Mouse (Mus musculus): ENCODE measurements around the gene Dydc1.
A peak's percentile ranks its signal among the peaks of the same experiment; 100 is the strongest.

Dydc1 gene

DNA sequence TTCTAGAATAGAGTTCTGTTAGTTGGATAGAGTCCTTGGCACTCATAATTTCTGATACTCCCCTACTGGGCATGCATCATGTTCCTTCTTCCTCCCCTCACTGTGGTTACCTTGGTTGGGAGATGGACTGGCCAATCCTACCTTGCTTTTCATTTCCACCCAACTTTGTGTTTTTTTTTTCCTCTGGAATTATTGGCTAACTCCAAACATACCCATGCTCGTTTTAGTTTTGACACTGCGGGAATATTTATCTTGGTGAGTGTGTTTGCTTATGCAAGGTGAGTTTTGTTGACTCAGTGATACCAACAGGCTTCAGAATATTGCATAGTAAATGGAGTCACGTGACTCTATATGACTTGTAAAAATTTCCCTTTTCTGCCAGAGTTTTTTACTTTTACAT is 28.0 kb downstream of the Dydc1 start:
- no peak for DNase-seq

DNA sequence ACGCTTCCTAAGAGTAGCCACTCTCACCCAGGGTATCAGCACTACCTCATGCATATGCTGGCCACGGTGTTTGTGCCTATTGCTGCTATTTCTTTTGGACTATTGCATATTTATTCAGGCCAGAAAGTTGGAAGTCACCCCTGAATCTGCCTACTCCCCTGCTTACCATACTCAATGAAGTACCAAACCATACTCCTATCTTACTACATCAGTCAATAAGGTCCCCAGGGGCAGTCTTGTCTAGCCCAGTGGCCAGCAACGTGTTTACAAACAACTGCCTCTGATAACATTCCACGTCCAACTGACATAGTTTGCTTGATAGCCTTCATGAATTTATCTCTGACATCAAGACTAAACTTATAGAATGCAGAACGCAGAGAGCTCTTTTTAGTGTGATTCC is 28.5 kb downstream of the Dydc1 start:
- DNase-seq = no peak

DNA sequence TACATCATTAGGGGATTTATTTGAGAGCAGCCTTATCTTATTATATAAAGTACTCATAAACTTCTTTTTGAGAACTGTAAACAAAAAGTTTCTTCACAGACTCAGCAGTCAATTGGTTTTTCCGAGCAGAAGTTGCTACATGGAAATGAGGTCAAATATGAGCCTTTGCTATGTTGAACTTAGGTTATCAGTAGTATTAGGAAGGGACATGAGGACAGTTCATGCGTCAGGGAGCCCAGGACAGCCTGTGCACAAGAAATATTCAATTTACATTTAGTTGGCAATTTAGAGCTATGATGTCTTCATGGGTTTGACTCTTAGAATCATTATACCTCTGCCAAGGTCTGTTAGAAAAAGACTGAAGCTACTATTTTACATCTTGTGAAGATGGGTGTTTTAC is 29.6 kb downstream of the Dydc1 start:
- no peak for DNase-seq

DNA sequence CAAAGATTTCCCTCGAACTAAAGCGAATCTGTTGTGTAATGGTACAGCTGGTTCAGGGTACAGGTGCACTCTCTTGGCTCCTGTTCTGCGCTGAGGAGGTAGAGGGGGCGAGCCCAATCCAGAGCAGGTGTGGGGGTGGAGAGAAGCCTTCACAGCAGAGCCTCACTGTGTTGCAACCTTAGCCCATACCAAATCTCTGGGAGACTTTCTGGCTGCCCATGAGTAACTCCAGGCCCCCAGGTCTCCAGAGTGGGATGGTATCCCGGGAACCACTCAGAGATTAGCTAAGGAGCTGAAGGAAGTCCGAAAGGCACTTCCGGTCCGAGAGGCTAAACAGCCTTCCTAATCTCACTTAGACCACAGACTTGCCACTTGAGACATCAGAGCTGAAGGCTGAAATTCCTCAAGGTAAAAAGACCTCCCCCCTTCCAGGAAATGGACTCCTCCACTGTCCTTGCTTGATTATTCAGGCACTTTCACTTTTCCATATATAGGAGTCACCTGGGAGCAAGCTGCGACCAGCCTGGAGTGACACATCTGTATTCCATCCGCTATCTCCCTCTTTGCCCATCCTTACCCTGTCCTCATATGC is 32.2 kb downstream of the Dydc1 start, which contains the start of gene Mat1a:
Mat1a (plus strand) TSS at position 183 of the 592 bp plus-strand sequence.
- DNase-seq = peak; percentile 78

DNA sequence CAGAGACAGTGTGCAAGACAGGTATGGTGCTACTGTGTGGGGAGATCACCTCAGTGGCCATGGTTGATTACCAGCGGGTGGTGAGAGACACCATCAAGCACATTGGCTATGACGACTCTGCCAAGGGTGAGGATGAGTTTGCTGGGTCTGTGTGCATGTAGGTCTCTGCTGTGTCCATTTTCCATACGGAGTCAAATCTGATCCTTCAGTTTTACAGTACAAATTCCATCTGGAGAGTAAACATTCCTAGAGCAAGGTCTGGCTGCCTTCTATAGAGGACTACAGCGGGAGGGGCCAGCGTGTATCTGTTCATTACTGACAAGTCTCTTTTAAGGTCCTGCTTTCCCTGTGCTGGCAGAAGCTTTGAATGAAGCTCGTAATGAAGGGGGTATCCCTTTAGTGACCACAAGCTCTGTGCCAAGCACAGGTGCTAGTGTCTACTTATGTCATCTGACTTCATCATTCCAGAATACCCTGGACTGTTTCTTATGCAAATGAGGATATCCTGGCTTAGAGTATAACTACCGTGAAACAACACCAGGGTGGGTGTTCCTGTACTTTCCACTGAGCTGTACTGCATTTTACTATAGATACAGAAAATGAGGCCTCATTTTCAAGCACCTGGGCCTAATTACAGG is 38.4 kb downstream of the Dydc1 start:
- peak; percentile 76 for DNase-seq

DNA sequence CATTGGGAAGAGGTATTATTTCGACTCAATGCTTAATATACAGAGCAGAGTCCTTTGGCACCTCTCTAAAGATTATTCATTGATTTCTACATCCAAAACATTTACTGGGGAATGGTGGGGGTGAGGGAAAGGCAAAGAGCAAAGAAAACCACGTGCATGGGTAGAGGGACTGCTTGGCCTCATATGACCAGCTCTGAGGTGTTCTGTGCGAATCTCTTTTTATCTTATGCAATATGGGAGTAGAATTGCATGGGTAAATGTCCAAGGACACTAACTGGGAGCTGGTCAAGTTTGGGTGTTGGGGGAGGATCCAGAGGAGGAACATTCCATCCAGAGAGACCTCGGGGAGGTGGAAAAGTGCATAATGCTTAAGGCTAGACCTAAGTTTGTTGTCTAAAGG is 40.2 kb downstream of the Dydc1 start:
- peak; percentile 13 for DNase-seq

DNA sequence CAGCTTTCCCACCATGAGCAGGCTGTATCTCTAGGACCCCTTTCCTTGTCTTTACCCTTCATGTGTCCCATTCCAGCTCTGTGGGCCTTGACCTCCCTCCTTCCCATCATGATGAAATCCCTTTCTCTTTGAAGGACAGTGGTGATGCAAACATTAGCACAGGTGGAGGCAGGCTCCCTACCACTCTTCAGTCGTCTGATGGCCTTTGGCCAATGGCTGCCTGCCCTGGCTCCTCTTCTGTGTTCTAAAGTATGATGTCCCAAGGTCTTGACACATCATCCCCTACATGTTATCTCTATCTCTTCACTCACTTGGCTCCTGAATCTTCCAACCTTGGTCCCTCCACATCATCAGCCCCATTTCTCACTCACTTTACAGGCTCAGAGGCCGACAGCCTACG is 43.6 kb downstream of the Dydc1 start:
- DNase-seq = no peak

DNA sequence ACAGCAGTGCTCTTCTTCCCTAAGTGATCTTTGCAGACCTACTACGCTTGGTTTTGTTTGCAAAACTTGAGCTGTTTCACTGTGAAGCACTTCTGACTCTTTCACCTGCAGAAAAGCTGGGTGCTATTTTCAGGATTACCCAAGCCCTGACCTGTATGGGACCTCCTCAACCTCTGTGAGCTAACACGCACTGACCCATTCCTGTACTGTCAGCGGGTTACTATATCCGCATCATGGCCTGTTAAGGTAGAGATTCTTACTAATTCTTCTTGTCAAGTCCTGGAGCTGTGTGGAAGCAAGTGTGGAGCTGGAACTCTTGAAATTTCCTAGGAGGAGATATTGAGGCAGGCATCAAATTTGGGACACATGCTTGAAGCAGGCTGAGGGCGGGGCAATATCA is 52.0 kb downstream of the Dydc1 start:
- no peak for DNase-seq

DNA sequence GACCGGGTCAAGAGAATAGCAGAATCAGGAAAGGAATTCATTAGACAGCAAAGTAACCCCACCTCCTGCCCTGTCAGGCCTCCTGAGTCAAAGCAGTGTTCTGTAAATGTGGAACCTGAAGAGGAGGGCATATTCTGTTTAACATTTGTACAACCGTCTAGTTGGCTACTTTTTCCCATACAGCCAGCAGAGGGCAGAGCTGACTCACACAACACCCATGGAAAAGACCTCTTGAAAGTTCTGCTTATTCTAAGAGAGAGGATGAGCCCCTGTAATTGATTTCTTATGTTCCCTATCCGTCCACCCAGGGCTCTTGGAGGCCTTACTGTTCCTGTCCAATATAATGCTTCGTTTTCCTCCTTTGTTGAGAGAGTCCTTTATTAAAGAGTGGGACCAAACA is 55.3 kb downstream of the Dydc1 start:
- DNase-seq = peak; percentile 29

DNA sequence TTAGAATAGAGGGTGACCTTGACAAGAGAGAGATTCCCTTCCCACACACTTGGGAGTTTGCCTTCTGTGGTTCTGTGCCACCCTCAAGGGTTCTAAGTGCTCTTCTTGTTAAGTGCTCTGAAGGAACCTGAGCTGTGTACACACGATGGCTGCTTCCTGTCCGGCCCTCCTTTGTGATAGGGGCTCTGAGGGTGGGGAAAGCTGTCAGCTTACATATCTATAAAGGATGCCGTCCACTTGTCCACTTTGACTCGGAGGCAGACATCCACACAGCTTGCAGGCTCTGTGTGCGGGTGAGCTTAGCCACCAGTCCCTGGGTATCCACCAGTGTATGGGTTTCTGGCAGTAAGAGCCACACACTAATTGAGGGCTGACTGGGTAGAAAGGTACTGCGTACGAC is 58.8 kb downstream of the Dydc1 start, which contains the start of gene Sftpa1:
Sftpa1 (plus strand) TSS at position 243 of the 400 bp plus-strand sequence.
- DNase-seq = peak; percentile 40

DNA sequence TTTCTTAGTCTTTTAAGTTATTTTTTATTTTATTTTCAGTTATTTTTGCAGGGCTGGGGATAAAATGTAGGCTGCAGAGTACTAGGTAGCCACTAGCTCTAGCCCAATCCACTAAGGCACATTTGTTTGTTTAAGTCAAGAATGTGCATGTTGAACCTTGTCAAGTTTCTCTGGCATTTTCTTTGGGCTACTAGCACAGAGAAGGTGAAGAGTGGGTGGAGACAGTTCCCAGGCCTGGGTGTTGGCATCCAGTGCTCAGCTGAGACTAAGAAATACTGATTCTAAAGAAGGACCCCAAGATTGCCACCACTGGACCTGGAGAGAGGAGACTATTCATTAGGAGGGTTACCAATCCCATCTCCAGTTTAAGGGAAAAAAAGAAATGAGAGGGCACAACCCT is 64.3 kb downstream of the Dydc1 start:
- no peak for DNase-seq

DNA sequence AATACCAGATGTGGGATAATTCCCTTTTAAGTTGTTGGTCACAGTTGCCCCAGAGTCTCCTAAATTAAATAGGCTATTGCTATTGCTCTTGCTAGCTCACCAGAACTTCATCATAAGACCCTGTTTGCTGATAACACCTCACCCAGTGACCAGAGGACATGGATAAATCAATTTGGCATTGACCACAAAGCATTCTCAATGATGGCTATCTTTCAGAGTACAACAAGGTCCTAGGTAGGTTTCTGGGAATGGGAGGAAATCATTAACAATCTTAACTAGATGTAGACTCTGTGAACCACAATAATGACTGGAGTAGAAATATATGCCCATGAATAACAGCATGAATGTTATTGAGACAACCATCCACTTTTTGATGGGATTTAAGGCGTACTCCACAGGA is 68.0 kb downstream of the Dydc1 start:
- peak; percentile 18 for DNase-seq
